Mouse (Mus musculus): ENCODE data around the gene Bok.

The Bok gene

GRCm38 (mm10) chr1:93691106-93691505 is 5.6 kb downstream of the Bok start:
- no peak for DNase-seq

GRCm38 (mm10) chr1:93691786-93692357 is 6.4 kb downstream of the Bok start:
- no peak for DNase-seq

GRCm38 (mm10) chr1:93692773-93693172 is 7.3 kb downstream of the Bok start:
- no peak for DNase-seq

DNA sequence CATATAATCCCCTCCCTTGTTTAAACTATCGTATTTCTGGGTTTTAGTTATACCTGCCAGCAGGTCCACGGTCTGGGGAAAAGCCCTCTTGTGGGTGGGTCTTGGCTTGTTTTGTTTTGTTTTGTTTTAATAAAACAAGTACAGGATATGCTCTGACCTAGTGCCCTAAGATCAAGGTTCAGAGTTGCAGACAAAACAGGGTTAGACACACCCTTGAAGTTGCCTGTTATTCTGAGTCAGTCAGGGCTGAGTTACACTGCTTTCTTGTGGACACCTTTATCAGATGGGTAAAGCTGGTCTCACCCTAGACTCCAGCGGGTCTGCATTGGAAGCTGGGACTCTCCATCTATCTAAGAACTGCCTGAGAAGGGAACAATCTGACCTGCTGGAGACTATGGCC is 8.0 kb downstream of the Bok start:
- DNase-seq: no peak

GRCm38 (mm10) chr1:93693943-93694342 is 8.5 kb downstream of the Bok start:
- DNase-seq: no peak

DNA sequence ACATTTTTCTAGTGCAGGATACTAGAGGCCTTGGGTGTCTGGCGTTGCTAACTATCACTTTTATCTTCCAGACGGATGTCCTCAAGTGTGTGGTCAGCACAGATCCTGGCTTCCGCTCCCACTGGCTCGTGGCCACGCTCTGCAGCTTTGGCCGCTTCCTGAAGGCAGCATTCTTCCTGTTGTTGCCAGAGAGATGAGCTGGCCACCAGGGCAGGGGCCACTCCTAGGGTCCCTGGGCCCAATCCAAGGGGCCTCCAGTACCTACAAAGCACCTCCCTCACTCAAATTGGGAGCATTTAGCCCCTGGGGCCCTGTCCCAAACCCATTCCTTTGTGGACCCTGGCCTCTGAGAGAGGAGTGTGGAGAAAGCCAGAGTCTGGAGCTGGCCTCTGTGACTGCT is 9.5 kb downstream of the Bok start:
- no peak for DNase-seq

- DNase-seq: no peak
Measured at GRCm38 (mm10) chr1:93697317-93697716, 11.9 kb downstream of the Bok start.

DNA sequence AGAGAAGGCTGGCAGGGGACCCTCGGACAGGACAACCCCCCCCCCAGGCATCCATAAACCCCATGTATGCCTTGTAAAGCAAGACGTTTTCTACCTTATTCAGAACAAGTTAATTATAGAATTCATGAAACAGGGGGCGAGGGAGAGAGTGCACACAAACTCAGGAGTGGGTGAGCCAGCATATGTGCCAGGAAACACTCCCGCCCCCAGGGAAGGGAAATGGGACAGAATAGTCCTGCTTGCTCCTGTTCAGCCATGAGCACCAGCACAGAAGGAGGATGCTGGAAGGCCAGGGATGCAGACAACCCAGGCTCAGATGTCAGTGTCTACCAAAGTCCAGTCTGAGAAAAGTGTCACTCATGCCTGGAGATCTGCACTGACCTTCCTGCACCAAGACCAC is 13.7 kb downstream of the Bok start:
- no peak for DNase-seq

GRCm38 (mm10) chr1:93702106-93702505 is 16.6 kb downstream of the Bok start:
- no peak for DNase-seq

DNA sequence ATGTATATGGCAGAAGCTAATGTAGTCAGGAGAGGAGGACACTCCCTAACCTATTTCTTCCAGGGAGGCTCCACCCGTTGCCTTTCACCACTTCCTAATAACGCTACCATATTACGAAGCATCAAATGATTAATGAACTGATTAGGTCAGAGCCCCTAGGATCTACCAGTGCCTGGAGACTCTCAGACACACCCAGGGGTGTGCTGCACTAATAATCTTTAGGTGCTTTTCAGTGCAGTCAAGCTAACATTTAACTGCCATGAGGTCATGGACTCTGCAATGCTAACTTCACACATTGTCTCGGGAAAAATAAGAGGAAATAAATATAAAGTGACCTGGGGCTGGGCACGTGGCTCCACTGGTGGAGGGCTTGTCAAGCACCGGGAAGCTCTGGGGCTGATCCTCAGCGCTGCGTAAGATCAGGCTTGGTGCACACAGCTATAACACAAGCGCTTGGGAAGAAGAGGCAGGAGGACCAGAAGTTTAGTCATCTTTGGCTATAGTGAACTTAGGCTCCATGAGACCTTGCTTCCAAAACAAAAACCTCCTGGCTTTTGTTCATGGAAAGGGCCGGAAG is 18.1 kb downstream of the Bok start:
- DNase-seq: no peak

GRCm38 (mm10) chr1:93704341-93704740 is 18.9 kb downstream of the Bok start:
- no peak for DNase-seq

DNA sequence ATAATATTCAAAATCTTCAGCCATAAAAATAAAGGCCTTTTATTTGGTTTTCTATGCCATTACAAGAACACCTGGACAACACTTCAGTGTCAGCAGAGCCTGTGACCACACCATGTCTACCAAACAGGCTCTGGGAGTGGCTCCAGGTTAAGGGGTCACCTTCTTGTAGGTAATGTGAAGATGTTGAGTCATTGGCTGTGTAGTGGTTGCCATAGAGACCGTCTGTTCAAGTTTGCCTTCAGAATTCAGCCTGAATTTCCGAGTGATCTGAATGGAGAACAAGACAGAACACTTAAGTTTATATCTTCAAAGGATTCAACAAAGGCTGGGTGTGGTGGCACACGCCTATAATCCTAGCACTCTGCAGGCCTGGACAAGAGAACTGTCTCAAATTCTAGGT is 19.9 kb downstream of the Bok start:
- DNase-seq: no peak

DNA sequence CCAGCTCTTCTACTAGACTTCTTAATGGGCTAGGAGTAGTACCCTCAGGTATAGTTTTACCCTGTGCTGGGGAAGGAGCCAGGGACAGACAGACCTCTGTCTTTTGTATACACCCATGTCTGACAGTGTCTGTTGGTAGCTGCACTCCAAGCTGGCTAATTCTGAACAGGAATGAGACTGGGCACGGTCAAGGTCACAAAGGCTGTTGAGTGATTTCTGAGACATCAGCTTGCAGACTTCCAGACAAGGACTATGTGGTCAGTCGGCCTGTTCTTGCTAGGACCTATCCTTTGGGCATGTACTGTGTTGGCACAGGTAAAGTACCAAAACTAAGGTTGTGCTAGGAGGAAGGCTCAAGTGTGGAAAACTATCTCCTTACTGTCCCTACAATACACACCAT is 30.7 kb downstream of the Bok start:
- DNase-seq: no peak

DNA sequence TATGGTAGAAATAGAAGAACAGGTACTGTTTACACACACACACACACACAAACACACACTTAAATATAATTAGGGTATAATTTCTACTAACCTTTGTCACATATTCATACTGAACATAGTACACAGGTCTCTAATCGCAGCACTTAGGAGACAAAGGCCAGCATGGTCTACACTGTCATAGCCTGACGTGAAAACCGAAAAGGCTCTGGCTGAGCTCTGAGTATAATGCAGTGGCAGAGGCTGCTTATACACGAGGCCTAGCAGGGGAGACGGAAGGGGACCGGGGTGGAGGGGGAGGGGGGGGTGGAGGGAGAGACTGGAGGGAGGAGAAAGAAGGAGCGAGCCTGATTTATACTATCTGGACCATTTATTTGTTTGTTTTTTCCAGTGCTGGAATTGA is 36.1 kb downstream of the Bok start:
- no peak for DNase-seq

GRCm38 (mm10) chr1:93724623-93725022 is 39.2 kb downstream of the Bok start:
- no peak for DNase-seq

GRCm38 (mm10) chr1:93725665-93726064 is 40.2 kb downstream of the Bok start:
- no peak for DNase-seq

DNA sequence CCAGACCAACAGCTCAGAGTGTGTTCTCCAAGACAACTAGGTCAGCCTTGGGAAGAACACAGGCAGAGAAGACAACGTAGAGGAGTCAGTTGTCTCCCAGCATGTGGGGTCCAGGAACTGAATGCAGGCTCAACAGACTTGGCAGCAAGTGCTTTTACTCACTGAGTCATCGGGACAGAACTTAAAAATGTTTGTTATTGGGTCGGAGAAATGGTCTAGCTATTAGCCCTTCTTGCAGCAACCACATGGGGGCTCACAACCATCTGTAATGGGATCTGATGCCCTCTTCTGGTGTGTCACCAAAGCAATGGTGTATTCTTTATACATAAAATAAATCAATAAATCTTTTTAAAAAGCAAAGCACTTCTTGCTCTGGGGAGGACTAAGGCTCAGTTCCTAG is 40.7 kb downstream of the Bok start:
- no peak for DNase-seq

DNA sequence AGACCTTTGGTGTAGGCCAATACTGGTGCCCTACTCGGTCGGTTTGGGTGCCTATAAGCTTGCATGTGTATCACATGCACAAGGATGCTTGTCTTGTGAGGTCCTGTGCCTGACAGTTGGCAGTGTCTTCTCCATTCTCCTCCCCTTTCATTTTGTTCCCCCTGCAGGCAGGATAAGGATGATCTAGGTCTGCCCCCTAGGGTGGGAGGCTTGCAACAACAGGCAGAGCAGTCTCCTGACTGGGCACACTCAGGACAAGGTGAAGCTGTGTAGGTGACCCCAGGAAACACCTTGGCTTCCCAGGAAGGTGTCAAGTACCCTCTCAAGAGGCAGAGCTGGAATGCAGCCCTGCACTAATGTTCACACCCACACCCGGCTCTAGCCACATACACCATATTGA is 41.5 kb downstream of the Bok start:
- DNase-seq: peak; percentile 16 to 31

- DNase-seq: no peak
Measured at GRCm38 (mm10) chr1:93731103-93731502, 45.6 kb downstream of the Bok start.

GRCm38 (mm10) chr1:93731880-93732281 is 46.4 kb downstream of the Bok start:
- no peak for DNase-seq

DNA sequence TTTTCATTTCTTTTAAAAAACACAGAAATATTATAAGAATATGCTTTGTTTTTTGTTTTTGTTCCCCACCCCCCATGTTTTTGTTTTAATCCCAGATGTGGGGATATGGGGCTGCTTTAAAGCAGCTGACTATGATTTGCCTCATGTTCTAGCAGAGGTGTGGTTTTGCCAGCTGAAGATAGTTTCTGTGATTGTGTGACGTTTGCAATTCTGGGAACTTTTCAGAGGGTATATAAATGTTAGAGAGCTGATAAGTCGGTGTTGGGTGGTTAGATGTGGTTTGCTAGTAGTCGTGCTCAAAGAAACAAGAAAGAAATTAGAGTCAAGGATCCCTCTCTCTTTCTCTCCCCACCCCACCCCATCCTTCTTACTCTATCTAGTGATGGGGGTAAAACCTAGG is 50.4 kb downstream of the Bok start:
- no peak for DNase-seq

GRCm38 (mm10) chr1:93737711-93738110 is 52.3 kb downstream of the Bok start:
- DNase-seq: no peak

DNA sequence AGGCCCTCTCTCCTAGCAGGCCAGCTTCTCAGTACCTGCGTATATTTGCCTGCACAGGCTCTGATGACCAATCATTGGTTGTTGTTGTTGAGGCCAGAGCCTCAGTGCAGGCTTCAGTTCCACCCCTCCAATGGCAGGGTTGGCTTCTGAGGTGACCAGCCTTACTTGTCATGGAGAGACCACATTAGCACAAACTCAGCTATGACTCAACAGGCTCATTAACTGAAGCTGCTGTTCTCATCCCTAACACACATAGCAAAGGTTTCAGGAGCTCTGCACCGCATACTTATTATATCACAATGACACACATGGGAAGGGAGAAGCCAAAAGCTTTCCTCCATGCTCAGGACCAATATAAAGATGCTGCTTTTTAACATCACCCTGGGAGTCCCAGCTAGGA is 55.2 kb downstream of the Bok start:
- no peak for DNase-seq

- DNase-seq: no peak
Measured at GRCm38 (mm10) chr1:93741987-93742386, 56.5 kb downstream of the Bok start.

DNA sequence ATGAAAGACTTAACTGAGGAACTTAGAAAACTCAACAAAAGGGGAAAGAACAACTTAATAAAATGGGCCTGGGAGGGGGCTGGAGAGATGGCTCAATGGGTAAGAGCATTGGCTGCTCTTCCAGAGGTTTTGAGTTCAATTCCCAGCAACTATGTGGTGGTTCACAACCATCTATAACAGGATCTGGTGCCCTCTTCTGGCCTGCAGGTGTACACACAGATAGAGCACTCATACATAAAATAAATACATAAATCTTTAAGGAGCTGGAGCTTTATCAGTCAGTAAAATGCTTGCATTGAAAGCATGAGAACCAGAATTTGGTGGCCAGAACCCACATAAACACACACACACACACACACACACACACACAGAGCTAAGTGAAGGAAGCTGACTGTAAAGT is 57.5 kb downstream of the Bok start:
- no peak for DNase-seq
